Mouse (Mus musculus) lung, postnatal 0 days (tissue): ENCODE results near the gene Dclk1. TPM values are rescaled to one million over a fixed set of nuclear protein-coding genes. Genes with fewer than 3 reads are reported as not detected.

Source experiments
- ATAC-seq: fragments of 200-750 bp; cut with Nextera tagmentation; 2 replicates; pipeline ENCODE4 v1.8.0; 2017; ENCODE audit warnings: moderate library complexity
- DNase-seq: peaks from one replicate; pipeline ENCODE4 v3.0.0-alpha.2; 2016; ENCODE audit warnings: low spot score
- H3K27ac ChIP-seq: fragments of 300-500 bp; sonication (generic); 2 replicates; pipeline ENCODE4 v1.5.1; 2014; ENCODE audit warnings: antibody characterized with exemption, mild to moderate bottlenecking, low read length, mixed read lengths
- H3K27me3 ChIP-seq: fragments of 300-500 bp; sonication (generic); replicated peaks from 2 replicates; pipeline ENCODE4 v1.6.1; 2014; ENCODE audit warnings: low read length, mixed read lengths; ENCODE audit not compliant: insufficient read depth
- H3K36me3 ChIP-seq: fragments of 300-500 bp; sonication (generic); 2 replicates; pipeline ENCODE4 v1.6.1; 2014; ENCODE audit warnings: low read length, mixed read lengths; ENCODE audit not compliant: insufficient read depth
- H3K4me1 ChIP-seq: fragments of 300-500 bp; sonication (generic); 2 replicates; pipeline ENCODE4 v1.6.1; 2014; ENCODE audit warnings: antibody characterized with exemption, low read depth, low read length, mixed read lengths; ENCODE audit not compliant: insufficient read depth
- H3K4me2 ChIP-seq: fragments of 300-500 bp; sonication (generic); replicated peaks from 2 replicates; pipeline ENCODE4 v1.6.1; 2014; ENCODE audit warnings: low read depth, mild to moderate bottlenecking, low read length, moderate library complexity, mixed read lengths
- H3K4me3 ChIP-seq: fragments of 300-500 bp; sonication (generic); 2 replicates; pipeline ENCODE4 v1.5.1; 2014; ENCODE audit warnings: low read depth, low read length
- H3K9ac ChIP-seq: fragments of 300-500 bp; sonication (generic); replicated peaks from 2 replicates; pipeline ENCODE4 v1.6.1; 2014; ENCODE audit warnings: low read depth, mild to moderate bottlenecking
- H3K9me3 ChIP-seq: fragments of 300-500 bp; sonication (generic); 2 replicates; pipeline ENCODE4 v1.6.1; 2016; ENCODE audit warnings: low read length, mixed read lengths
- CTCF ChIP-seq: IDR thresholded peaks from 2 replicates; pipeline ENCODE4 v1.5.1; 2016; ENCODE audit warnings: antibody characterized with exemption, mild to moderate bottlenecking
- EP300 ChIP-seq: IDR thresholded peaks from 2 replicates; pipeline ENCODE4 v1.6.1; 2016; ENCODE audit warnings: antibody characterized with exemption, mild to moderate bottlenecking, control low read depth
- WGBS: fragments of 180-500 bp; shearing (Covaris S2); extraction: QIAGEN DNeasy Blood & Tissue Kit; methylation state at CpG from one replicate; pipeline ENCODE4 v1.1.7; 2014; 5-methylcytosine and 5-hydroxymethylcytosine counted together
- polyA plus RNA-seq: library from polyadenylated mRNA; unstranded; fragments of >200 nt; fragmentation: Nextera tagmentation; extraction: Ambion mirVana; gene quantifications from 2 replicates; pipeline ENCODE4 v1.2.1, GENCODE M21; 2015

Gene Dclk1
- polyA plus RNA-seq, 1 experiment from 2014 or later, result 3.1 TPM

- H3K27me3 ChIP-seq, result no peaks in the 10 kb centered on the region
- WGBS, result 73% methylated on average over 8 of the region's 8 CpGs
- no peaks in the 10 kb centered on the region for H3K4me1 ChIP-seq
- H3K4me3 ChIP-seq, result no peak overlapping the region
- H3K36me3 ChIP-seq, result no peaks in the 10 kb centered on the region
- H3K4me2 ChIP-seq, result no peak overlapping the region
- no peak overlapping the region for H3K27ac ChIP-seq
- TF ChIP-seq CTCF (no peak), EP300 (no peak)
- ATAC-seq (no peak), DNase-seq (no peak)
- H3K9ac ChIP-seq, result no peak overlapping the region
- H3K9me3 ChIP-seq, result no peaks in the 10 kb centered on the region
Observed at GRCm38 (mm10) chr3:55465785-55466184, 223.6 kb downstream of the Dclk1 start.

GRCm38 (mm10) chr3:55466348-55466747 is 224.2 kb downstream of the Dclk1 start:
- H3K27ac ChIP-seq, result no peak overlapping the region
- WGBS, result 67% methylated on average over 9 of the region's 9 CpGs

GRCm38 (mm10) chr3:55472110-55472509 is 229.9 kb downstream of the Dclk1 start, which contains the start of gene Gm21954:
Gene Gm21954, minus strand, starts transcription at chr3:55472210.
- no peak for TF ChIP-seq CTCF
- TF ChIP-seq EP300, result no peak
- Histone ChIP-seq H3K4me1 (no peaks in the 10 kb centered on the region), H3K9me3 (no peaks in the 10 kb centered on the region), H3K27me3 (no peaks in the 10 kb centered on the region), H3K36me3 (no peaks in the 10 kb centered on the region), H3K9ac (no peak within 1 kb of the TSS), H3K4me3 (no peak within 1 kb of the TSS), H3K27ac (no peak within 1 kb of the TSS), H3K4me2 (no peak within 1 kb of the TSS)
- WGBS, result 86% methylated on average over 2 of the region's 2 CpGs
- DNase-seq (no peak), ATAC-seq (no peak)

More at GRCm38 (mm10) chr3:55466348-55466747, 224.2 kb downstream of the Dclk1 start:
- Histone ChIP-seq H3K4me1 (no peaks in the 10 kb centered on the region), H3K4me2 (no peak overlapping the region), H3K27me3 (no peaks in the 10 kb centered on the region), H3K9ac (no peak overlapping the region), H3K4me3 (no peak overlapping the region), H3K36me3 (no peaks in the 10 kb centered on the region), H3K9me3 (no peaks in the 10 kb centered on the region)
- TF ChIP-seq CTCF (no peak), EP300 (no peak)
- no peak for DNase-seq
- no peak for ATAC-seq

- Histone ChIP-seq H3K27ac (no peak overlapping the region), H3K4me3 (no peak overlapping the region), H3K9ac (no peak overlapping the region), H3K4me1 (no peaks in the 10 kb centered on the region), H3K36me3 (no peaks in the 10 kb centered on the region), H3K27me3 (no peaks in the 10 kb centered on the region), H3K9me3 (no peaks in the 10 kb centered on the region), H3K4me2 (no peak overlapping the region)
- WGBS, result 62% methylated on average over 6 of the region's 6 CpGs
- no peak for ATAC-seq
- no peak for TF ChIP-seq CTCF
- TF ChIP-seq EP300, result no peak
- no peak for DNase-seq
Observed at GRCm38 (mm10) chr3:55473146-55473545, 231.0 kb downstream of the Dclk1 start.

GRCm38 (mm10) chr3:55476694-55477093 is 234.5 kb downstream of the Dclk1 start:
- no peak overlapping the region for H3K4me3 ChIP-seq
- no peaks in the 10 kb centered on the region for H3K27me3 ChIP-seq
- no peaks in the 10 kb centered on the region for H3K36me3 ChIP-seq
- H3K4me1 ChIP-seq, result no peaks in the 10 kb centered on the region
- DNase-seq (no peak), ATAC-seq (no peak)
- no peak overlapping the region for H3K9ac ChIP-seq
- no peak overlapping the region for H3K4me2 ChIP-seq
- 85% methylated on average over 7 of the region's 7 CpGs for WGBS
- H3K27ac ChIP-seq, result no peak overlapping the region
- H3K9me3 ChIP-seq, result no peaks in the 10 kb centered on the region
- TF ChIP-seq EP300 (no peak), CTCF (no peak)

GRCm38 (mm10) chr3:55479306-55479705 is 237.1 kb downstream of the Dclk1 start:
- ATAC-seq, result no peak
- Histone ChIP-seq H3K4me1 (no peaks in the 10 kb centered on the region), H3K27ac (no peak overlapping the region), H3K36me3 (no peaks in the 10 kb centered on the region), H3K4me3 (no peak overlapping the region), H3K27me3 (no peaks in the 10 kb centered on the region), H3K4me2 (no peak overlapping the region), H3K9ac (no peak overlapping the region), H3K9me3 (no peaks in the 10 kb centered on the region)
- 85% methylated on average over 4 of the region's 4 CpGs for WGBS
- TF ChIP-seq CTCF (no peak), EP300 (no peak)
- no peak for DNase-seq

- Histone ChIP-seq H3K9ac (no peak overlapping the region), H3K36me3 (no peaks in the 10 kb centered on the region), H3K27ac (no peak overlapping the region), H3K9me3 (no peaks in the 10 kb centered on the region), H3K4me2 (no peak overlapping the region), H3K4me3 (no peak overlapping the region), H3K27me3 (no peaks in the 10 kb centered on the region), H3K4me1 (no peaks in the 10 kb centered on the region)
- ATAC-seq (no peak), DNase-seq (no peak)
- 57% methylated on average over 1 of the region's 1 CpGs for WGBS
- TF ChIP-seq EP300 (no peak), CTCF (no peak)
Observed at GRCm38 (mm10) chr3:55481140-55481539, 239.0 kb downstream of the Dclk1 start.
